Mouse (Mus musculus): ENCODE data around the gene Myh14. TPM values are rescaled to one million over a fixed set of nuclear protein-coding genes. Genes with fewer than 3 reads are reported as not detected.

The Myh14 gene
- polyA plus RNA-seq, 1 experiment, result 17.4 TPM

- H3K27ac ChIP-seq (ENCODE audit: insufficient read depth, low read length), result no peak overlapping the region
- H3K4me3 ChIP-seq (ENCODE audit: insufficient read depth, low read length), result no peak overlapping the region
- no peak for TF ChIP-seq CTCF (IDR thresholded peaks at IDR 0.05; ENCODE audit: extremely low read depth, insufficient read depth, low read length)
- TF ChIP-seq POLR2A (IDR thresholded peaks at IDR 0.05; ENCODE audit: extremely low read depth, insufficient read depth, low read length), result no peak
- H3K4me1 ChIP-seq (ENCODE audit: control insufficient read depth, insufficient read depth, low read length), result no peaks in the 10 kb centered on the region
Observed at GRCm38 (mm10) chr7:44697980-44698379, 27.3 kb upstream of the Myh14 start.

DNA sequence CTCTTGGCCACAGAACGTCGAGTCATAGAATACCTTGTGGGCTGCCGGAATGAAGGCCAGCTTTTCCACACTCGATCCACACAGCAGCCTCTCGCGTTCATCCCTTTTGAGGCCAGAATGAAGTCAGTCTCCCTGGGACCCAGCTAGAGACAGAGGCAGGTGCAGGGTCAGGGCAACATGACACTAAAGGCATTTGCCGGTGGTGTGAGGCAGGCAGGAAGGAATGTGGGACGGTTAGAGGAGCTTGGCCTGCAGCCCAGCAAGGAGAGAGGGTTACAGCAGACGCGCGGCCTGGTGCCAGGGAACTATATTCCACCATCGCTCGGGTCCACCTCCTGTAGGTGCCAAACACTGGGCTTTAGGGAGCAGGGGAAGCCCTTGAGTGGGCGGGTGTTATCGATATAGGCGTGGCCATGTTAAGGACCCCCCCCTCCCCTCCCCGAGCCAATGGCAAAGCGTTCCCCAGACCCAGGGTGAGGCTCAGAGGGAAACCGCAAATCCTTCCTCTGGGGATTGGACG, 26.6 kb upstream of the Myh14 start:
- Histone ChIP-seq H3K4me3 (ENCODE audit: insufficient read depth, low read length) (no peak overlapping the region), H3K4me1 (ENCODE audit: control insufficient read depth, insufficient read depth, low read length) (no peaks in the 10 kb centered on the region), H3K27ac (ENCODE audit: insufficient read depth, low read length) (no peak overlapping the region)
- TF ChIP-seq POLR2A (IDR thresholded peaks at IDR 0.05; ENCODE audit: extremely low read depth, insufficient read depth, low read length) (no peak), CTCF (IDR thresholded peaks at IDR 0.05; ENCODE audit: extremely low read depth, insufficient read depth, low read length) (no peak)

DNA sequence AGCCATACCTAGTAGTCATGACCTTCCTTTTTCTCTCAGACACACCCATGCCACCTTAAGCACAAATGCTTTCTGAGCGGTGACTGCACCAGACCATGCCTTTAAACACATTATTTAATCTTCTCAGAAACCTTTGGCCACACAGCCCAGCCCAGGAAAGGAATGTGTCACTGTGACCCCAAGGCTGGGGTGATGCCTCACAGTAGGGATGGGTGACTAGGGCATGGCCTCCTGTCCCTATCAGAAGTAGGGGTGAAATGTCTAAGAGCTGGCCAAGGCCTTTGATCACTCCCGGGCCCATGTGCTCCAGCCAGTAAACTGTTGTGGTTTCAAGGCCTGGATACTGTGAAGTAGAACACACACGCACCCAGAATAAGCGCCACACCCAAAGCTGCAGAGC, 24.6 kb upstream of the Myh14 start:
- Histone ChIP-seq H3K4me3 (ENCODE audit: insufficient read depth, low read length) (no peak overlapping the region), H3K4me1 (ENCODE audit: control insufficient read depth, insufficient read depth, low read length) (no peaks in the 10 kb centered on the region), H3K27ac (ENCODE audit: insufficient read depth, low read length) (no peak overlapping the region)
- TF ChIP-seq CTCF (IDR thresholded peaks at IDR 0.05; ENCODE audit: extremely low read depth, insufficient read depth, low read length) (no peak), POLR2A (IDR thresholded peaks at IDR 0.05; ENCODE audit: extremely low read depth, insufficient read depth, low read length) (no peak)

GRCm38 (mm10) chr7:44693427-44694175, 23.0 kb upstream of the Myh14 start:
- TF ChIP-seq CTCF (IDR thresholded peaks at IDR 0.05; ENCODE audit: extremely low read depth, insufficient read depth, low read length), result no peak
- TF ChIP-seq POLR2A (IDR thresholded peaks at IDR 0.05; ENCODE audit: extremely low read depth, insufficient read depth, low read length), result no peak
- no peak overlapping the region for H3K27ac ChIP-seq (ENCODE audit: insufficient read depth, low read length)
- no peaks in the 10 kb centered on the region for H3K4me1 ChIP-seq (ENCODE audit: control insufficient read depth, insufficient read depth, low read length)
- H3K4me3 ChIP-seq (ENCODE audit: insufficient read depth, low read length), result no peak overlapping the region

DNA sequence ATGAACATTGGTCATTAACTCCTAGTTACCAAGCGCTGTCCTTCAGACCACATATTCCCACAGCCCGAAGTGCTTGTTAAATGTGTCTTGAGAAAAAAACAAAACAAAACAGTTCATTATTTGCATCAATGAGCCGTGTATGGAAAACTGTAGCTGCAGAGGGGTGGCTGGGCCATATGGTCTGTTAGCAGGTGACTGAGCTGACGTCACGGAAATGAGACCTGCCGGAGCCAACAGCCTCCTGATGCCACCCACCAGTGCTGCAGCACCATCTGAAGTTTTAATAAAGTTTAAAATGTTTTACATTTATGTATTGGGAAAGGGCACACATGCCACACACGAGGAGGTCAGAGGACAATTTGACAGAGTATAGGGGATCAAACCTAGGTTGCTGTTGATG, 18.7 kb upstream of the Myh14 start:
- Histone ChIP-seq H3K27ac (ENCODE audit: insufficient read depth, low read length) (no peak overlapping the region), H3K4me3 (ENCODE audit: insufficient read depth, low read length) (no peak overlapping the region), H3K4me1 (ENCODE audit: control insufficient read depth, insufficient read depth, low read length) (no peaks in the 10 kb centered on the region)
- TF ChIP-seq CTCF (IDR thresholded peaks at IDR 0.05; ENCODE audit: extremely low read depth, insufficient read depth, low read length) (no peak), POLR2A (IDR thresholded peaks at IDR 0.05; ENCODE audit: extremely low read depth, insufficient read depth, low read length) (no peak)

GRCm38 (mm10) chr7:44688890-44689289, 18.2 kb upstream of the Myh14 start:
- no peak for TF ChIP-seq CTCF (IDR thresholded peaks at IDR 0.05; ENCODE audit: extremely low read depth, insufficient read depth, low read length)
- no peak for TF ChIP-seq POLR2A (IDR thresholded peaks at IDR 0.05; ENCODE audit: extremely low read depth, insufficient read depth, low read length)
- no peaks in the 10 kb centered on the region for H3K4me1 ChIP-seq (ENCODE audit: control insufficient read depth, insufficient read depth, low read length)
- H3K27ac ChIP-seq (ENCODE audit: insufficient read depth, low read length), result no peak overlapping the region
- H3K4me3 ChIP-seq (ENCODE audit: insufficient read depth, low read length), result no peak overlapping the region

DNA sequence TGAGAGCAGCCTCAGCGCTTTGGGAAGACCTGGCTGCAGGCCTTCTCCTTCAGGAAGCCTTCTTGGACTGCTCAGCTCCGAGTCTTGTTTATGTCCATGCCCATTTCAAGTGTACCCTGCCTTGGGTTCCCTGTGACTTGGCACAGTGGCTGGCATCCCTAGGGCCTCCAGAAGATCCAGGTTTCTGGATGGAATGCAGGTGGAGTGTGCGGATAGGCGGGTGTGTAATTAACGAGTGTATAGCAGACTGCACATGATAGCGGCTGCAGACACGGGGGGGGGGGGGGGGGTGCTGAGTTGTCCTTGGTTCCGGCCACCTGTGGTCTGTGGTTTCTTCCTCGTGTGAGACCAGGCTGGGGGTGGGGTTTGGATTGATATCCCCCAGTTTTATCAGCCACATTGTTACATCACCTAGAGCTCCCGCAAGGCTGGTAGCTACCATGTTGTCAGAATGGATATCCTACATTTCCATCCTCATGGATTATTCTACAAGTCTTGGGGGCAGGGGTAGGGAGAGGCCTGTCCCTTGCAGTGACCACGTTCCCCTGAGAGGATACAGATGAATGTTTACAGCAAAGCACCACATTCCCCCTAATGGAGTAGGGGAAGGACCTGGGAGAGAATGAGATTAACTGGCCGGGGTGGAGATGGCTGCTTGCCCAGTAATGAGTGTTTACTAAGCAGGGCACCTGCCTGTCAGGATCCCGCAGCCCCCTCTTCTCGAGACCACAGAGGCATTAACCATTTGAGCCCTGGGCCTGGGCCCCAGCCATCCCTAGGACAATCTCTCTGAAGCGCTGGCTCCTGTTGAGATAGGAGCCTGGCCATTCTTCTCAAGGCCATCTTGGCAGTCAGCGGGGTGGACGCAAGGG, 15.1 kb upstream of the Myh14 start:
- TF ChIP-seq CTCF (IDR thresholded peaks at IDR 0.05; ENCODE audit: extremely low read depth, insufficient read depth, low read length) (no peak), POLR2A (IDR thresholded peaks at IDR 0.05; ENCODE audit: extremely low read depth, insufficient read depth, low read length) (no peak)
- no peaks in the 10 kb centered on the region for H3K4me1 ChIP-seq (ENCODE audit: control insufficient read depth, insufficient read depth, low read length)
- H3K4me3 ChIP-seq (ENCODE audit: insufficient read depth, low read length), result no peak overlapping the region
- no peak overlapping the region for H3K27ac ChIP-seq (ENCODE audit: insufficient read depth, low read length)

GRCm38 (mm10) chr7:44683656-44684055, 13.0 kb upstream of the Myh14 start:
- Histone ChIP-seq H3K4me3 (ENCODE audit: insufficient read depth, low read length) (no peak overlapping the region), H3K27ac (ENCODE audit: insufficient read depth, low read length) (no peak overlapping the region), H3K4me1 (ENCODE audit: control insufficient read depth, insufficient read depth, low read length) (no peaks in the 10 kb centered on the region)
- TF ChIP-seq POLR2A (IDR thresholded peaks at IDR 0.05; ENCODE audit: extremely low read depth, insufficient read depth, low read length) (no peak), CTCF (IDR thresholded peaks at IDR 0.05; ENCODE audit: extremely low read depth, insufficient read depth, low read length) (no peak)

DNA sequence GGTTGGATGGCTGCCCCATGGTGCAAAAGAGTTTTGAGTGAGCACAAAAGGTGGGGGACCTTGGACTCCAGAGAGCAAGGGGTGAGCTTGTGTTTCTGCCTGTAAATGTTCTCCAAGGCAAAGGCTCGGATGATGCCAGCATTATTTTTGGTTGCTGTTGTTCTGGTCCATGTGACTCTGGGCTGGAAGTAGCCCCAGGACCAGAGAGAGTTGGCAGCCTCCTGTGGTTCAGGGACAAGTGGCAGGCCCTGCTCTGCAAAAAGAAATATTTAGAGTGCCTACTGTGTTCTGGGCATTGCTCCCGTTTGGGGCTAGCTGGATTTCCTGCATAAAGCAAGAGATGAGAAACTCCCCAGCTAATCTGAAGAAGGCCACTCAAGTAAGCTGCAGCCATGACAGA, 6.0 kb upstream of the Myh14 start:
- H3K27ac ChIP-seq (ENCODE audit: insufficient read depth, low read length), result peak overlapping the region; percentile 60; the same call in 1 of the 2 replicates
- H3K4me3 ChIP-seq (ENCODE audit: insufficient read depth, low read length), result no peak overlapping the region
- H3K4me1 ChIP-seq (ENCODE audit: control insufficient read depth, insufficient read depth, low read length), result no peaks in the 10 kb centered on the region
- TF ChIP-seq POLR2A (IDR thresholded peaks at IDR 0.05; ENCODE audit: extremely low read depth, insufficient read depth, low read length) (no peak), CTCF (IDR thresholded peaks at IDR 0.05; ENCODE audit: extremely low read depth, insufficient read depth, low read length) (no peak)

All from cortical plate, adult 2 months (tissue).